Mouse (Mus musculus) megakaryocyte, adult 5-6 weeks (primary cell): ENCODE measurements around the gene Tmem132b. TPM values are rescaled to one million over a fixed set of nuclear protein-coding genes. Genes with fewer than 3 reads are reported as not detected.

Source experiments
- ATAC-seq: 2 replicates; pipeline ENCODE4 v1.8.0; 2016; ENCODE audit warnings: mild to moderate bottlenecking, inconsistent platforms; ENCODE audit not compliant: poor library complexity, severe bottlenecking
- total RNA-seq, 2 experiments: library from RNA; stranded (forward) in 1 of 2; stranded (reverse) in 1 of 2; fragments of 153-499, 151-499 nt in 1 of 2; fragments of 221-1000, 200-1000 nt in 1 of 2; gene quantifications; 2 replicates each; pipeline versions ENCODE4 v1.2.3 to v1.2.4; 2015 to 2017

Tmem132b gene
- total RNA-seq, 2 experiments from 2014 or later = 0.07 TPM; not detected in 1

- ATAC-seq = no peak
Measured at GRCm38 (mm10) chr5:125574886-125575285, 43.3 kb downstream of the Tmem132b start.

GRCm38 (mm10) chr5:125575866-125576265 lies 44.3 kb downstream of the Tmem132b start:
- ATAC-seq = no peak

- ATAC-seq = no peak
Measured at GRCm38 (mm10) chr5:125578661-125579060, 47.1 kb downstream of the Tmem132b start.

- ATAC-seq = no peak
Measured at GRCm38 (mm10) chr5:125579153-125579552, 47.6 kb downstream of the Tmem132b start.

GRCm38 (mm10) chr5:125583298-125583697 lies 51.7 kb downstream of the Tmem132b start:
- ATAC-seq = no peak

- no peak for ATAC-seq
Measured at GRCm38 (mm10) chr5:125583836-125584235, 52.3 kb downstream of the Tmem132b start.

GRCm38 (mm10) chr5:125585211-125585610 lies 53.6 kb downstream of the Tmem132b start:
- no peak for ATAC-seq

GRCm38 (mm10) chr5:125588203-125588602 lies 56.6 kb downstream of the Tmem132b start:
- no peak for ATAC-seq

GRCm38 (mm10) chr5:125588876-125589667 lies 57.5 kb downstream of the Tmem132b start:
- ATAC-seq = no peak

- no peak for ATAC-seq
Measured at GRCm38 (mm10) chr5:125598056-125598455, 66.5 kb downstream of the Tmem132b start.

GRCm38 (mm10) chr5:125607146-125607545 lies 75.6 kb downstream of the Tmem132b start:
- ATAC-seq = no peak

GRCm38 (mm10) chr5:125609968-125610367 lies 78.4 kb downstream of the Tmem132b start:
- no peak for ATAC-seq

- no peak for ATAC-seq
Measured at GRCm38 (mm10) chr5:125612460-125612859, 80.9 kb downstream of the Tmem132b start.

- no peak for ATAC-seq
Measured at GRCm38 (mm10) chr5:125613136-125613535, 81.6 kb downstream of the Tmem132b start.

GRCm38 (mm10) chr5:125614348-125614747 lies 82.8 kb downstream of the Tmem132b start:
- ATAC-seq = no peak

- ATAC-seq = no peak
Measured at GRCm38 (mm10) chr5:125617050-125617449, 85.5 kb downstream of the Tmem132b start.

- no peak for ATAC-seq
Measured at GRCm38 (mm10) chr5:125627816-125628348, 96.3 kb downstream of the Tmem132b start.

- ATAC-seq = no peak
Measured at GRCm38 (mm10) chr5:125634666-125635065, 103.1 kb downstream of the Tmem132b start.

GRCm38 (mm10) chr5:125640966-125641365 lies 109.4 kb downstream of the Tmem132b start:
- no peak for ATAC-seq

GRCm38 (mm10) chr5:125641531-125642147 lies 110.1 kb downstream of the Tmem132b start:
- no peak for ATAC-seq

GRCm38 (mm10) chr5:125648236-125648635 lies 116.7 kb downstream of the Tmem132b start:
- no peak for ATAC-seq

GRCm38 (mm10) chr5:125649982-125650381 lies 118.4 kb downstream of the Tmem132b start:
- no peak for ATAC-seq
